Mouse (Mus musculus) midbrain, embryonic 10.5 days (tissue): ENCODE measurements around the gene Tenm2. TPM values are rescaled to one million over a fixed set of nuclear protein-coding genes. Genes with fewer than 3 reads are reported as not detected.

Experiments
- DNase-seq: peaks from one replicate; pipeline ENCODE4 v3.0.0-alpha.2; 2017; ENCODE audit warnings: low spot score
- H3K27ac ChIP-seq: fragments of 300-500 bp; sonication (generic); replicated peaks from 2 replicates; pipeline ENCODE4 v1.5.1; 2016; ENCODE audit warnings: mild to moderate bottlenecking
- H3K27me3 ChIP-seq: fragments of 300-500 bp; sonication (generic); 2 replicates; pipeline ENCODE4 v1.6.1; 2016; ENCODE audit warnings: low read depth, mild to moderate bottlenecking; ENCODE audit not compliant: poor library complexity, severe bottlenecking
- H3K36me3 ChIP-seq: fragments of 300-500 bp; sonication (generic); 2 replicates; pipeline ENCODE4 v1.6.1; 2016; ENCODE audit warnings: mild to moderate bottlenecking, moderate library complexity
- H3K4me1 ChIP-seq: fragments of 300-500 bp; sonication (generic); 2 replicates; pipeline ENCODE4 v1.6.1; 2016
- H3K4me3 ChIP-seq: fragments of 300-500 bp; sonication (generic); 2 replicates; pipeline ENCODE4 v1.5.1; 2016; ENCODE audit warnings: mild to moderate bottlenecking, moderate library complexity
- H3K9me3 ChIP-seq: fragments of 300-500 bp; sonication (generic); replicated peaks from 2 replicates; pipeline ENCODE4 v1.6.1; 2016; ENCODE audit warnings: mild to moderate bottlenecking
- WGBS: fragments of 180-500 bp; shearing (Covaris S2); methylation state at CpG from one replicate; pipeline ENCODE4 v1.1.7; 2016; 5-methylcytosine and 5-hydroxymethylcytosine counted together
- polyA plus RNA-seq: library from polyadenylated mRNA; unstranded; fragments of >200 nt; fragmentation: Nextera tagmentation; extraction: Ambion mirVana; gene quantifications from 2 replicates; pipeline ENCODE4 v1.2.1, GENCODE M21; 2016

The Tenm2 gene
- polyA plus RNA-seq, 1 experiment from 2014 or later: 4.2 TPM

GRCm38 (mm10) chr11:37065459-37065858, 170.3 kb downstream of the Tenm2 start:
- Histone ChIP-seq H3K4me1 (no peaks in the 10 kb centered on the region), H3K27me3 (no peaks in the 10 kb centered on the region), H3K4me3 (no peak overlapping the region), H3K27ac (no peak overlapping the region), H3K36me3 (no peaks in the 10 kb centered on the region), H3K9me3 (no peaks in the 10 kb centered on the region)
- no peak for DNase-seq
- 72% methylated on average over 3 of the region's 3 CpGs for WGBS

GRCm38 (mm10) chr11:37046671-37047070, 189.1 kb downstream of the Tenm2 start:
- peaks cover 28% of the 10 kb centered on the region for H3K4me1 ChIP-seq
- no peak overlapping the region for H3K4me3 ChIP-seq
- peak; percentile 19 for DNase-seq
- no peaks in the 10 kb centered on the region for H3K9me3 ChIP-seq
- no peaks in the 10 kb centered on the region for H3K27me3 ChIP-seq
- WGBS: 67% methylated on average over 5 of the region's 5 CpGs
- H3K27ac ChIP-seq: no peak overlapping the region
- H3K36me3 ChIP-seq: no peaks in the 10 kb centered on the region

- Histone ChIP-seq H3K27ac (no peak overlapping the region), H3K4me3 (no peak overlapping the region), H3K4me1 (peaks cover 33% of the 10 kb centered on the region), H3K27me3 (no peaks in the 10 kb centered on the region), H3K36me3 (no peaks in the 10 kb centered on the region), H3K9me3 (no peaks in the 10 kb centered on the region)
- no peak for DNase-seq
- WGBS: 71% methylated on average over 4 of the region's 4 CpGs
These were observed 194.5 kb downstream of the Tenm2 start for GRCm38 (mm10) chr11:37041259-37041658.

- no peaks in the 10 kb centered on the region for H3K9me3 ChIP-seq
- DNase-seq: no peak
- H3K4me3 ChIP-seq: no peak overlapping the region
- no peaks in the 10 kb centered on the region for H3K36me3 ChIP-seq
- no peaks in the 10 kb centered on the region for H3K27me3 ChIP-seq
- 85% methylated on average over 3 of the region's 3 CpGs for WGBS
- no peak overlapping the region for H3K27ac ChIP-seq
- H3K4me1 ChIP-seq: peaks cover 33% of the 10 kb centered on the region
These were observed 196.5 kb downstream of the Tenm2 start for GRCm38 (mm10) chr11:37039283-37039682.

- Histone ChIP-seq H3K9me3 (no peaks in the 10 kb centered on the region), H3K4me3 (no peak overlapping the region), H3K4me1 (peaks cover 14% of the 10 kb centered on the region), H3K36me3 (no peaks in the 10 kb centered on the region), H3K27me3 (no peaks in the 10 kb centered on the region), H3K27ac (no peak overlapping the region)
- 48% methylated on average over 7 of the region's 7 CpGs for WGBS
- no peak for DNase-seq
These were observed 204.3 kb downstream of the Tenm2 start for GRCm38 (mm10) chr11:37031305-37032055.

- no peaks in the 10 kb centered on the region for H3K27me3 ChIP-seq
- WGBS: 88% methylated on average over 1 of the region's 1 CpGs
- H3K27ac ChIP-seq: no peak overlapping the region
- H3K36me3 ChIP-seq: no peaks in the 10 kb centered on the region
- no peak overlapping the region for H3K4me3 ChIP-seq
- no peaks in the 10 kb centered on the region for H3K4me1 ChIP-seq
- no peaks in the 10 kb centered on the region for H3K9me3 ChIP-seq
- no peak for DNase-seq
These were observed 223.9 kb downstream of the Tenm2 start for GRCm38 (mm10) chr11:37011900-37012299.

- H3K27ac ChIP-seq: no peak overlapping the region
- peaks cover 3% of the 10 kb centered on the region for H3K4me1 ChIP-seq
- WGBS: 68% methylated on average over 1 of the region's 1 CpGs
- no peaks in the 10 kb centered on the region for H3K36me3 ChIP-seq
- no peak for DNase-seq
- H3K4me3 ChIP-seq: no peak overlapping the region
- no peaks in the 10 kb centered on the region for H3K9me3 ChIP-seq
- H3K27me3 ChIP-seq: no peaks in the 10 kb centered on the region
These were observed 226.5 kb downstream of the Tenm2 start for GRCm38 (mm10) chr11:37009243-37009642.

GRCm38 (mm10) chr11:36997668-36998067, 238.1 kb downstream of the Tenm2 start:
- 74% methylated on average over 3 of the region's 3 CpGs for WGBS
- no peaks in the 10 kb centered on the region for H3K27me3 ChIP-seq
- peaks cover 3% of the 10 kb centered on the region; the same call in 1 of the 2 replicates for H3K4me1 ChIP-seq
- no peaks in the 10 kb centered on the region for H3K36me3 ChIP-seq
- no peak for DNase-seq
- H3K9me3 ChIP-seq: no peaks in the 10 kb centered on the region
- no peak overlapping the region for H3K4me3 ChIP-seq
- H3K27ac ChIP-seq: no peak overlapping the region

- Histone ChIP-seq H3K9me3 (no peaks in the 10 kb centered on the region), H3K4me1 (peaks cover 12% of the 10 kb centered on the region), H3K27ac (no peak overlapping the region), H3K4me3 (no peak overlapping the region), H3K27me3 (no peaks in the 10 kb centered on the region), H3K36me3 (no peaks in the 10 kb centered on the region)
- no peak for DNase-seq
- 85% methylated on average over 3 of the region's 3 CpGs for WGBS
These were observed 244.9 kb downstream of the Tenm2 start for GRCm38 (mm10) chr11:36990895-36991294.

GRCm38 (mm10) chr11:36988776-36989565, 246.8 kb downstream of the Tenm2 start:
- no peaks in the 10 kb centered on the region for H3K27me3 ChIP-seq
- H3K9me3 ChIP-seq: no peaks in the 10 kb centered on the region
- no peak overlapping the region for H3K4me3 ChIP-seq
- no peaks in the 10 kb centered on the region for H3K36me3 ChIP-seq
- H3K27ac ChIP-seq: peak overlapping the region; percentile 57; the same call in 1 of the 2 replicates
- H3K4me1 ChIP-seq: peaks cover 12% of the 10 kb centered on the region
- DNase-seq: peak; percentile 30
- 41% methylated on average over 5 of the region's 5 CpGs for WGBS

GRCm38 (mm10) chr11:36974142-36974541, 261.6 kb downstream of the Tenm2 start:
- Histone ChIP-seq H3K27me3 (no peaks in the 10 kb centered on the region), H3K9me3 (no peaks in the 10 kb centered on the region), H3K27ac (no peak overlapping the region), H3K4me3 (no peak overlapping the region), H3K36me3 (no peaks in the 10 kb centered on the region), H3K4me1 (no peaks in the 10 kb centered on the region)
- DNase-seq: no peak
- WGBS: 72% methylated on average over 2 of the region's 2 CpGs

GRCm38 (mm10) chr11:36958102-36958501, 277.7 kb downstream of the Tenm2 start:
- Histone ChIP-seq H3K4me1 (no peaks in the 10 kb centered on the region), H3K36me3 (no peaks in the 10 kb centered on the region), H3K27ac (no peak overlapping the region), H3K9me3 (no peaks in the 10 kb centered on the region), H3K27me3 (no peaks in the 10 kb centered on the region), H3K4me3 (no peak overlapping the region)
- 79% methylated on average over 5 of the region's 5 CpGs for WGBS
- DNase-seq: no peak

GRCm38 (mm10) chr11:36941429-36941828, 294.3 kb downstream of the Tenm2 start:
- 91% methylated on average over 6 of the region's 6 CpGs for WGBS
- H3K36me3 ChIP-seq: no peaks in the 10 kb centered on the region
- H3K4me3 ChIP-seq: no peak overlapping the region
- DNase-seq: no peak
- peaks cover 21% of the 10 kb centered on the region for H3K4me1 ChIP-seq
- H3K9me3 ChIP-seq: no peaks in the 10 kb centered on the region
- no peak overlapping the region for H3K27ac ChIP-seq
- no peaks in the 10 kb centered on the region for H3K27me3 ChIP-seq
